Mouse (Mus musculus) layer of hippocampus, adult 11-12 months (tissue): ENCODE data around the gene Unc13c.

Experiments used
- DNase-seq: peaks from one replicate; pipeline ENCODE4 v3.0.0; 2022; ENCODE audit warnings: low spot score

Gene Unc13c

DNA sequence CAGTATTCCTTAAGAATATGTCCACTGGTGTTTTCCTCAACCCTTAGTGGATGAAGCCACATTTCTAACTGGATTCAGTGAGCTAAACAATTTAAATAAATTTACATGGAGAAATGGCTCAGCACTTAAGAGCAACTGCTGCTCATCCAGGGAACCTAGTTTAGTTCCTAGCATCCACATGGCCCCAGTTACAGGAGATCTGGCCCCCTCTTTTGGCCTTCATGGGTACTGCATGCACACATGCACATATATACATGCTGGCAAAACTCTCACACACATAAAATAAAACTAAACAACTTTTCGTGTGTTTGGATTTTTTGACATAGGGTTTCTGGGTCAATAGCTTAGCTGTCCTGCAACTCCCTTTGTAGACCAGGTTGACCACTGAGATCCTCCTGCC, 330.6 kb downstream of the Unc13c start:
- DNase-seq, result no peak

DNA sequence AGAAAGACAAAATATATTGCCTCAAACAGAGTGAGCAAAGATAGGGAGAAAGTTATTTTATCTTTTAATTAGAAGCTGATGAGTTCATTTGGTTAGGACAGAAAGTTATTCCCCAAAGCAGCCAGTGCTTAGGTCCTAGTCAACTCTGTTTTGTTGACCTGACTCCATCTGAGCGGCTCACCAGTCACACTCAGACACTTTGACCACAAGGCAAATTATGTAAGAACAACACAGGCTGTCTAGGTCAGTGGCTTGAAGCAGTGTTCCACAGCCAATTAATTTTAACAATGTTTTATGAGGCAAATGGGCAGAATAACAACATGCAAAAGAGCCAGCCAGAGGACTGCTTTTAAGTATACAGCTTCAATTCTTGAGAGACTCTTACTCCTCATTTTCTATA, 343.6 kb downstream of the Unc13c start:
- no peak for DNase-seq

DNA sequence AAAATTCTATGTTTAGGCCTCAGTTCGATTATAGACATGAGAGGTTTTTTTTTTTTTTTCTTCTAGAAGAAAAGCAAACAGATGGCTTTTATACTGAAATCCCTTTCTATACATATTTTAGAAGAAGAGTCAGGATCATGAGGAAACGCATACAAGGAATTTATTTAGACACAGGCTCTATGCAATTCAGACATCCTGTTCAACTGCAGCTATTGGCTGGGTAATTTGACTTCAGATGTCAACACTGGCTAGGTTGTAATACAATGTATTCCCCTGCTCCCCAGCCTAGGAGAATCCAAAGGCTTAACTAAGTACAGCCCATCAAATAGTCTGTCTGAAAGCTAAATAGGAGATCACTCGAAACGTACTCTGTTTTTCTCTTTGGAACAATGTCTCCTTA, 355.9 kb downstream of the Unc13c start:
- DNase-seq, result no peak

DNA sequence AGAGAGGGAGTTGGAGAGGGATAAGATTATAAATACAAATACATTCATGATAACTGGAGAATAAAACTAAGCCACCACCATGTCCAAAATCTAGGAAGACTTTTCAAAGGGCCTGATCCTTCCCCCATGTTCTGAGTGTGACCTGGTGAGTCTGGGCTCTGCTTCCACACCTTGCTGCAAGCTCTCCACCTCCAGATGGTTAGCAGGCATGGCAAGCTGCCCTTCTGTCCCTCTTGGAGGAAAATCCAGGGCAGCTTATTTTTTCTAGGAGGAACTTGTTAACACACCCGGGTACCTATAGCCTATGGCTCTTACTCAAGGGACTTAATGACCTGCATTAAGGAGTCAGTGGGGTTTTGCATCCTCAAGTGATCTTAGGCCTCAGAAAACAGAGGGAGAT, 364.8 kb downstream of the Unc13c start:
- no peak for DNase-seq

DNA sequence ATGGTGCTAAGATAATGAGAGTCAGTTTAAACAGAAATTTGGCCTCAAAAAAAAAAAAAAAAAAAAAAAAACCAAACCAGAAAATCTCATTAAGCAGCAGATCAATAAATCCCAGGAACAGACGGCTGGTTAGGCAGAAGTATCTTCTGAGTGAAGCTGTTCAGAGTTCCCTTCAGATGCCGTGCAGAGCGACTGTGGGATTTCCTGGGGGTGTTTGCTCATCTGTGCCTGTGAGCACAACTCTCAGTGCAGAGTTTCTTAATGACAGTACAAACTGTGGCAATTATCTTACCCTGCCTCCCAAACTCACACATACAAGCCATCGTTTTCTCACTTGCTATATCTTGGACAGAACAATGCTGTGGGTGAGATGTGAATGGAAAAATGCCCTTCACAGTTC, 403.2 kb downstream of the Unc13c start:
- peak; percentile 41 for DNase-seq

DNA sequence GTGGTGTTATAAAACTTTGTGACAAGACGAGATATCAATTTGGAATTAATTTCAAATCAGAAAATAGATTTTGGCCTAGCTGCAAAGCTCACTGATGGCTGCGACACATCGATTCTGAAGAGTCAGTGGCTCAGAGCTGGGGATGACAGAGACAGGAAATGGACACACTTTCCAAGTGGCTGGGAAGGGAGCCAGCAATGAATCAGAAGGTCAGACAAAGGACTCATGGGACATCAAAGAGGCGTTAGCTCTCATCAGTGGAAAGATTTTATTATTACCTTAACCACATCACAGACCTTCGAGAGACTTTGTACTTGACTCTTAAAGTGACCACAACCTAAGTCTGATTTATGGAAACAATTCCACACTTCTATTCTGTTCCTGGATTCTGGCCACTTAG, 408.7 kb downstream of the Unc13c start:
- DNase-seq, result no peak

DNA sequence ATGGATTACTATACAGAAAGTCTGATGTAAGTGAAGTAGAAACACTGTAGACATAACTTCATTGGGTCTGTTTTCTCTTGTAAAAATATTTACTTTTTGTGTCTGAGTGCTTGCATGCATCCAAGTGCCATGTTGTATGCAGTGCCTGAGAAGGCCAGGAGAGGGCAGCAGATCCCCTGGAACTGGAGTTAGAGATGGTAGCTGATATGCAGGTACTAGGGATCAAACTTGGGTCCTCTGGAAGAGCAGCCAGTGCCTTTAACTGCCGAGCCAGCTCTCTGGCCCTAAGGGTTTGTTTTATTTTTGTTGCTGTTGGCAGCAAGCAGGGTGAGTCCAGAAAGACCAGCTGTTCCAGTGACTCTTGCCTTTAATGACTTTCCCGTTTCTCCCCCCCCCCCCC, 411.0 kb downstream of the Unc13c start:
- DNase-seq, result peak; percentile 59

DNA sequence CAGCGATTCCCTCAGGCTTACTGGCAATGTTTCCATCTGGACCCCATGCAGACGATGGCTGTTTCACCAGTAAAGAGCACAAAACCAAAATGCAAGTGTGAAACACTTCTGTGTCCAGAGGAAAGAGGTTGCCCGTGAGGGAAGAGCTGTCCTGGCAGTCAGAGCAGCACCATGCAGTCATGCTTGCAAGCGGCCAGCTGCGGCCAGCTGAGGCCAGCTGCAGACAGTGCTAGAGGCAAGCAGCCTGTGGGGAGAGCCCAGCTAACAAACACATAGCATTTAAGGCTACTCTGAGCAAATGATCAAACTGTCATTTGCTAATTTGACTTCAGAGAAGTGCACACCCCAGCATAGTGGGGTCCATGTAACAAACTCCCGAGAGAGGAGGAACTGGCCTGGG, 413.4 kb downstream of the Unc13c start:
- DNase-seq, result no peak

DNA sequence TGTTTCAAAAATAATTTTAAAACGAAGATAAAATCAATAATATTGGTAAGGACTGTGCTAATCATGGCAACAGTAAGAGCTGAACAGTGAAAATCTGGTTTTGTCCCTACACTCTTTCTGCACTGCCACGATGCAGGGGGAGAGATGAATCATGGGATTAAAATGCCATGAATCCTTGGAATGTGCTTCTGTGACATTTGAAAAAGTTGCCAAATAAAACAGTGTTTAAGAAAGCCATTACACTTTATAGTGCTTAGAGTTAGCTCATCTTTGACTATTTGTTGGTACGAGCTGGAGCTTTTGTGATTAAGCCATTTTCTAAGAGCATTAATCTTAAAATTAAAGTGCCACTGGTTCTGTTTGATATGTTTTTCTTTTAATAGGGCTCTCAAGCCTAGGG, 496.2 kb downstream of the Unc13c start:
- no peak for DNase-seq

DNA sequence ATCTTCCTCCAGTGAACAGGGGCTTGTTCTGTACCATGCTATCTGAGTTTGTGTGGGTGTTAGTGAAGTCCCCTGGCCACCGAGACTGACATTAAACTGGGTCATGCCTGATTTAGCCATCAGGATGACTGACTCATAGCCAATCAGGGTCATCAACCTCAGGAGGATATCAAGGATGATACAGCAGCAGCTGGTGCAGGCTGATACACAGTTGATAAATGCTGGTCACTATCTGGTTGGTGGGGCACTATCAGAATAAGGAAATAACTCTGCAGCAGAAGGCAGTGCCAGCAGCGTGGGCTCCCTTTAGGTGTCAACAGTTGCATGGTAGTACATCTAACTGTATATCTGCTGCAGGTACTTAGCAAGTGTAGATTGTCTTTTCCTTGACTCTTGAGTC, 506.7 kb downstream of the Unc13c start:
- no peak for DNase-seq

DNA sequence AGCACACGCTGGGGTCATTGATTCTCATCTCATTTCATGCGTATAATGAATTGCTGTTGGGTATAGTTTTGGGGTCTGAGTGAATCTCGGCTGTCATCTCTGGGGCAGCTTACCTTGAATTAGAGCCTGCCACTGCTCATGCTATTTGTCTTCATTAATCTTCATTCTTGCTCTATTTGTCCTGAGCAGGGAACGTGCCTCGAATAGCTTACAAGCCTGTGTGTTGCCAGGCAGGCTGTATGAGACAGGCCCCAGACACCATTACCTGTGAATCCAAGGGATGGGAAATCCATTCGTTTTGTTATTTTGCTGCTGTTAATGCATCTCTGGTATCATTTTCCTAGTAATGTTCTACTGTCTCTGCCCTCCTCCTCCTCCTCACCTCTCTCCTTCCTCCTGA, 518.8 kb downstream of the Unc13c start:
- DNase-seq, result no peak

DNA sequence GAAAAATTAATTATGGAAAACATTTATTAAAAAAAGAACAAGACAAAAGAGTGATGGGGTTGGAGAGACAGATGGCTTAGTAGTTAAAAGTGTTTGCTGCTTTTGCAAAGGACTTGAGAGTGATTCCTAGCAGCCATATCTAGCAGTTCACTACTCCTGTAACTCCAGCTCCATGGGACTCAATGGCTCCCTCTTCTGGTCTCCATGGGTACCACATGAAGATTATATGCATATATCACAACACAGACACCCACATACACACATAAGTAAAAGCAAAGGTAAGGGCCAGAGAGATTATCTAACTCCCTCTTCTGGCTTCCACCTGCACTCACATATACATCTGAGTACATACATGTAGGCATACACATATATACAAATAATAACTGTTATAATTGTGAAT, 519.5 kb downstream of the Unc13c start:
- no peak for DNase-seq

DNA sequence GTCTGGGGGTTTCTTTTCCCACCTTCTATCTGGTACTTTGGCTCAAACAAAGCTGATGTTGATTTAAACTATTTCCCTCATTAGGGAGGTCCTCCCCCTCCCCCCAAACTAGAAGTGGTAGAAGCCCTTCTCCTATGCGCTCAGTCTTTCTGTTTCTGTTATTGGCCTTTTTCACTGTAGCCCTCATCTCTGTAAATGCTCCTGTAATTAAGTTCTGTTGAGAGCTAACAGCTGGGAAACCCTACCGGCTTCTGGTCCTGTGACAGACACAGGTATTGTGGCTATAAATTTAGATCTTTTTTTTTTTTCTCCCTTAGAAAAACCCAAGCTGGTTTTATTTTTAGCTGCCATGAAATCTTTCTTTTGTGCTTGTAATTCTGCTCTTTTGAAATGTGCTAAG, 536.8 kb downstream of the Unc13c start:
- no peak for DNase-seq
